Mouse (Mus musculus): ENCODE results near the gene Nt5c3.

DNA sequence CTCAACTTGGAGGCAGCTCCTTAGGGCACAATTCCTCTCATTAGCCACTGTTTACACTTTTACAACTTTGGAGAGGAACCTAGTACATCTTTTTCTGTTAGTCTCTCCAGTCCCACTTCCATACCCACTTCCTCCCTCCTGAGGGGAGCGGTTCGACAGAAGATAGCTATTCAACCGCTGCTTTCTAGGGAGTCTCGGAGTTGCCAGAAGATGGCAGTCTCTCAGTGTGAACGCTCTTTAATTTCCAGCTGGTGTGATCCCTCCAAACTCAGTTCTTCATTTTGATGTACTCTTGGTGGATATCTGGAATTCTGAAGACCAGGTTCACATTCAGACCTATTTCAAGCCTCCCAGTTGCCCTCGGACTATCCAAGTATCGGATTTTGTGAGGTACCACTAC lies 73.4 kb downstream of the Nt5c3 start:
- TF ChIP-seq CTCF (IDR thresholded peaks at IDR 0.05; ENCODE audit: low read depth): peak; percentile 59
- no peak for TF ChIP-seq EP300 (IDR thresholded peaks at IDR 0.05; ENCODE audit: low read depth)

Data from liver, embryonic 14.5 days (tissue).